Mouse (Mus musculus) small intestine, adult 2 months (tissue): ENCODE data around the gene Hmgn2. TPM values are rescaled to one million over a fixed set of nuclear protein-coding genes. Genes with fewer than 3 reads are reported as not detected.
A peak's percentile ranks its signal among the peaks of the same experiment; 100 is the strongest.

Experiments
- H3K27ac ChIP-seq: fragments of 200-500 bp; 2 replicates; pipeline ENCODE4 v1.5.1; 2012; ENCODE audit warnings: low read depth, low read length, control low read depth, inconsistent platforms; ENCODE audit not compliant: insufficient read depth
- H3K27me3 ChIP-seq: fragments of 200-500 bp; 2 replicates; pipeline ENCODE4 v1.6.1; 2012; ENCODE audit warnings: mild to moderate bottlenecking, moderate library complexity, low read length, inconsistent platforms; ENCODE audit not compliant: control insufficient read depth, insufficient read depth
- H3K36me3 ChIP-seq: fragments of 200-500 bp; 2 replicates; pipeline ENCODE4 v1.6.1; 2012; ENCODE audit warnings: mild to moderate bottlenecking, low read length, control low read depth, inconsistent platforms; ENCODE audit not compliant: control insufficient read depth, insufficient read depth
- H3K4me1 ChIP-seq: fragments of 200-500 bp; 2 replicates; pipeline ENCODE4 v1.6.1; 2012; ENCODE audit warnings: low read length, inconsistent platforms, mixed read lengths; ENCODE audit not compliant: control insufficient read depth, insufficient read depth, insufficient read length
- H3K4me3 ChIP-seq: fragments of 200-500 bp; 2 replicates; pipeline ENCODE4 v1.5.1; 2012; ENCODE audit warnings: low read depth, mild to moderate bottlenecking, control low read depth, inconsistent platforms, low read length, moderate library complexity
- CTCF ChIP-seq: fragments of 200-500 bp; IDR thresholded peaks from 2 replicates; pipeline ENCODE4 v1.5.1; 2012; ENCODE audit warnings: low read depth, mild to moderate bottlenecking, control low read depth, inconsistent platforms, low read length, moderate library complexity, mixed read lengths; ENCODE audit not compliant: insufficient replicate concordance, insufficient read length; ENCODE audit errors: extremely low read depth
- POLR2A ChIP-seq: fragments of 200-500 bp; IDR thresholded peaks from 2 replicates; pipeline ENCODE4 v1.6.1; 2012; ENCODE audit warnings: low read depth, mild to moderate bottlenecking, control low read depth, inconsistent platforms, low read length, moderate library complexity
- WGBS: fragments of 180-500 bp; shearing (Covaris S2); methylation state at CpG from one replicate; pipeline ENCODE4 v1.1.7; 2018; 5-methylcytosine and 5-hydroxymethylcytosine counted together
- polyA plus RNA-seq: library from polyadenylated mRNA; depleted of rRNA; stranded (reverse); fragments of >200 nt; gene quantifications from 2 replicates; pipeline ENCODE4 v1.2.3, GENCODE M21; 2012; rRNA removed

The Hmgn2 gene
- 2.5 and 6.3 TPM in 2 replicates for polyA plus RNA-seq

GRCm38 (mm10) chr4:133968150-133968921, at the start of gene Hmgn2:
Gene Hmgn2 (minus strand): TSS chr4:133968650.
- WGBS: under 1% methylated on average over 42 of the region's 42 CpGs

DNA sequence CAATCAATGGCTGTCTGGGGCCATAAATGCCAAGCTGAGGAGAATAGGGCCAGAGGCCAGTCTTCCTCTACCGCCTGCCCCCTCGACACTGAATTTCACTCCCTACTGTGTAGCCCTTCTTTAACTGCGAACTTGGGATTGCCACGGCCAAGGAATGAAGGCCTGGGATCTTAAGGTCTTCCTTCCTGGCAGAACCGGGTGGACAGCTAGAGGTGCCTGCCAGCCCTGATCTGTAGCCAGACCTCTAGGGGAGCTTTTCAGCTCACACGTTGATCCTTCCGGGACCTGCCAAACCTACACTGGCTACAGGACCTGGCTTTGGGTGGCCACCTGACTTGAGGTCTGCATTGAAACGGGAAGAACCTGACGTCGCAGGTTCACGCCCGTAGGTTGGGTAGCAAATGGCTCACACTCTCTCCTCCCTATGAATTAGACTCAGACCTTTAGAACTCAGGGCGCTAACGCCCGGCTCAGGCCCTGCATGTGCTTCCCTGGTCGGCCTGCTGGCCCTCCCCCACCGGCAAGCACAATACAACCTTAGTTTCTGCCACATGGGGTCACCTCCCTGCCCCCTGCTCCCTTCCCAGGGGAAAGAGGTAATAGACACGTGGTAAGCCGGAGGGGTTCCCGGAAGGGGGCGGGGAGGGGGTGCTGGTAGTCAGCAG, 48.9 kb upstream of the Hmgn2 start:
- WGBS: 6% methylated on average over 21 of the region's 21 CpGs
- TF ChIP-seq POLR2A (no peak), CTCF (no peak)
- peaks cover 1% of the 10 kb centered on the region; the same call in 1 of the 2 replicates for H3K4me1 ChIP-seq
- H3K27me3 ChIP-seq: peaks cover 41% of the 10 kb centered on the region
- no peak overlapping the region for H3K27ac ChIP-seq
- H3K4me3 ChIP-seq: no peak overlapping the region
- H3K36me3 ChIP-seq: no peaks in the 10 kb centered on the region

More at GRCm38 (mm10) chr4:133968150-133968921, at the start of gene Hmgn2:
- peak within 1 kb of the TSS; percentile 98 for H3K4me3 ChIP-seq
- peak within 1 kb of the TSS; percentile 92 for H3K27ac ChIP-seq
- no peaks in the 10 kb centered on the region for H3K27me3 ChIP-seq
- H3K4me1 ChIP-seq: peaks cover 7% of the 10 kb centered on the region; the same call in 1 of the 2 replicates
- H3K36me3 ChIP-seq: peaks cover 16% of the 10 kb centered on the region
- no peak for TF ChIP-seq POLR2A
- TF ChIP-seq CTCF: no peak

DNA sequence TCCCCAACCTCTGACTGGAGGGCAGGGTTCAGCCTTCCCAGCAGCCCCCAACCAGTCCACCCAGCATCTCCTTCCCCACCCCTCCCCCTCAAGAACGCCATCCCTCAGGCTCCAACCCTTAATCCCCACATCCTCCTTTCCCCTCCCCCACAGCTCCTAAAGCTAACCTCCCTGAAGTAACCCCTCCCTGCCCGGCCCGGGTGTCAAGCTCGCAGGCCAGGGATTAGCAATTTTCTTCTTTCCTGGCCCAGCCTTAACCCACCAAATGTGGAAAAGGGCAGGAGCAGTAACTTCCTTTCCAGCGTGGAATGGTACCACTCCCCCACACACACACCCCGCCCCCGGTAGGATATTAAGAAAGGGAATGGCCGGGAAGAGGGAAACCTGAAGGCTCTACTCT, 48.3 kb upstream of the Hmgn2 start:
- Histone ChIP-seq H3K27me3 (peaks cover 46% of the 10 kb centered on the region), H3K36me3 (no peaks in the 10 kb centered on the region), H3K4me1 (peaks cover 1% of the 10 kb centered on the region; the same call in 1 of the 2 replicates), H3K27ac (no peak overlapping the region), H3K4me3 (no peak overlapping the region)
- TF ChIP-seq CTCF (no peak), POLR2A (no peak)
- 2% methylated on average over 8 of the region's 8 CpGs for WGBS

DNA sequence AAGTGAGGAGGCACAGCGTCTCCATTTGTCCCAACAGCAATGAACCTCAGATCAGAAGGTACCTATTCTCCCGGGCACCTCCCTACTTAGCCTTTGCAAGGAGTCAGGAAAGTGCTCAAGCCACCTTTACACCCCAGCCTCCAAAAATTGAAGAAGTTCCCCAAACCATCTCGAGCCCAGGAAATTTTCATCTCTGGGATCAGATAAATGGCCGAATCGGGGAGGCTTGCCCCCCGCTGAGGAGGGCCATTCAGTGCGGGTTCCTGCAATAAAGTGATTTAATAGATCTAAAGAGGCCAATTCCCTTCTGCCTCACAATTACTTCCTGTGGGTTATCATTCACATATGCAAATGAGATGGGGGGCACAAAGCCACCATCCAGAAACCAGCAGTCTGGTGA, 47.8 kb upstream of the Hmgn2 start:
- TF ChIP-seq CTCF (no peak), POLR2A (no peak)
- Histone ChIP-seq H3K27ac (no peak overlapping the region), H3K36me3 (no peaks in the 10 kb centered on the region), H3K4me1 (peaks cover 1% of the 10 kb centered on the region; the same call in 1 of the 2 replicates), H3K4me3 (no peak overlapping the region), H3K27me3 (peaks cover 49% of the 10 kb centered on the region)
- WGBS: 13% methylated on average over 7 of the region's 7 CpGs

- peaks cover 1% of the 10 kb centered on the region; the same call in 1 of the 2 replicates for H3K4me1 ChIP-seq
- no peak for TF ChIP-seq POLR2A
- TF ChIP-seq CTCF: no peak
- 50% methylated on average over 12 of the region's 12 CpGs for WGBS
- H3K4me3 ChIP-seq: no peak overlapping the region
- H3K27me3 ChIP-seq: peaks cover 27% of the 10 kb centered on the region
- no peak overlapping the region for H3K27ac ChIP-seq
- no peaks in the 10 kb centered on the region for H3K36me3 ChIP-seq
Observed at GRCm38 (mm10) chr4:134012858-134013528, 44.5 kb upstream of the Hmgn2 start.

DNA sequence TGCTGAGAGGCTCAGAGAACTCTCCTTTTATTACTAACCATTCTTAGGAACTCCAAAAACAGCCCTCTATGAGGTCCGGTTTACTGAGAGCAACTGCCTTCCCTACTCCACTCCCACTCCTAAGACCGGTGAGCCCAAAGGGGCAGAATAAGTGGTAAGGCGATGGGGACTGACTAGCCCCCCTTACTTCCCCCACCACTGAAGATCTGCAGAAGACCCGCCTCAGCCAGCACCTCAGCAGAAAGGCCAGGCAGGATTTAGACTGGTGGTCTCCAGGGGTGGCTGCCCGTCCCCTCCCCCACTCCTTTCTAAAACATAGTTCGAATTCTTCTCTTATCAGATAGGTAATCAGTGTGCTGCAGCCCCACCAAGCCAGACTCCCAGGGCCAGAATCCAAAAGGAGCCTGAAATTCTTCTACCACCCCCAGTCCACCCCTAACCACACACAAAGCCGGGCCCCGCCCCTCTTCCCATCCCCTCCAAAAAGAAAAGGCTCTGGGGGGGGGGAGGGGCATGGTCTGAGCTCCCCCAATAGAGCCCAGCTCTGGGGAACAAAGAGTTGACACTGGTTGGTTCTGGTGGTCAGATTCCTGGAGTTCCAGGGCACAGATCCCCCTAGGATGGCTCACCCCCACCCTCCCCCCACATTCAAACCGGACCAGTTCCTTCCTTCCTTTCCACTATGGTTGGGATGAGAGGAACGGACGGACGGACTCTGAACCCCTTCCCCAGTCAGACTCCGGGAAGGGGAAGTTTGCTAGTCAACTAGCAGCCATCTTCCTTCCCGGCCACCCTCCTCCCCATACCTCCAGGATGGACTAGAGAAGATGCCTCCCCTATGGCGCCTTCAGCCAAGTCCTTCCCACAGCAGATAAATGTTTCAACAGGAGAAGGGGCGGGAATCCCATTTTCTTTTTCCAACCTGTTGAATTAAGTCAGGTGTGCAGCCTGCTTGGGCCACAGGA, 43.3 kb upstream of the Hmgn2 start:
- Histone ChIP-seq H3K4me1 (no peaks in the 10 kb centered on the region), H3K36me3 (no peaks in the 10 kb centered on the region), H3K27ac (no peak overlapping the region), H3K27me3 (peaks cover 14% of the 10 kb centered on the region), H3K4me3 (no peak overlapping the region)
- WGBS: 27% methylated on average over 16 of the region's 16 CpGs
- no peak for TF ChIP-seq POLR2A
- TF ChIP-seq CTCF: no peak
